Comparison of ENCODE assay signal across 8 mouse cellular contexts in the genomic region with DNA sequence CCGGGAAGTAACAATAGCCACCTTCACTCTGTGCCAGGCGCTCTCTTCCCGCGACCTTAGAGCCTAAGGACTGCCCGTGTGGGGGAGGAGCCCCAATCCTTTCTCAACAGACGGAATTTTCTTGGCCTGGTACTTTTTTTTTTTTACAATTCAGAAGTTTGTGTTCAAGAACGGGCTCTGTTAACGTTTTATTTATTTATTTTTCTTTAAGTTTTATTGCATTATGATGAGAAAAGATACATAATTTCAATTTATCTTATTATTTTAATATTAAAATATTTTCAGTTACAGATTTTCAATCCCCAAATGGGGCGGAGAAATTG. TPM values are rescaled to one million over a fixed set of nuclear protein-coding genes. Genes with fewer than 3 reads are reported as not detected.
DNase-seq lines count a peak whose midpoint lies in the region; ATAC-seq and TF ChIP-seq lines count a peak whose summit lies in the region.

A gene (minus strand): TSS at position 14 of the 323 bp plus-strand sequence.

- peak within 1 kb of the TSS; percentile 67 for H3K9ac ChIP-seq in hindbrain, embryonic 16.5 days (ENCODE audit: low read depth, low read length)
- H3K9ac ChIP-seq in midbrain, embryonic 16.5 days (ENCODE audit: low read depth, low read length): peak within 1 kb of the TSS; percentile 58

- no peaks in the 10 kb centered on the region for H3K9me3 ChIP-seq in hindbrain, embryonic 16.5 days (ENCODE audit: control insufficient read depth, low read length)
- no peaks in the 10 kb centered on the region for H3K9me3 ChIP-seq in midbrain, embryonic 16.5 days (replicated peaks; ENCODE audit: control insufficient read depth, low read length, poor library complexity, severe bottlenecking)

- peak within 1 kb of the TSS; percentile 93 for H3K4me2 ChIP-seq in hindbrain, embryonic 16.5 days (ENCODE audit: low read length)
- H3K4me2 ChIP-seq in midbrain, embryonic 16.5 days (ENCODE audit: low read length): peak within 1 kb of the TSS; percentile 87

- TF ChIP-seq POLR2A in cortical plate, adult 2 months (IDR thresholded peaks at IDR 0.05; ENCODE audit: extremely low read depth, insufficient read depth, low read length): no peak

- no peaks in the 10 kb centered on the region for H3K4me1 ChIP-seq in cortical plate, adult 2 months (ENCODE audit: control insufficient read depth, insufficient read depth, low read length)
- H3K4me1 ChIP-seq in hindbrain, embryonic 16.5 days (ENCODE audit: control insufficient read depth, insufficient read depth, low read depth, low read length): peaks cover 17% of the 10 kb centered on the region
- H3K4me1 ChIP-seq in midbrain, embryonic 16.5 days (ENCODE audit: control insufficient read depth, insufficient read depth, low read length): peaks cover 20% of the 10 kb centered on the region

- ATAC-seq in hindbrain, embryonic 16.5 days: no peak
- no peak for ATAC-seq in midbrain, embryonic 16.5 days

- no peak for DNase-seq in layer of hippocampus, adult 2 months (ENCODE audit: low spot score in 2 of 2)
- no peak for DNase-seq in layer of hippocampus, adult 11-12 months (ENCODE audit: low spot score)
- no peak for DNase-seq in thymus, postnatal 10 days (ENCODE audit: low spot score in 2 of 2)
- DNase-seq in thymus, postnatal 14 days: no peak
- DNase-seq in cerebellum, adult 11-12 months: no peak

- peak within 1 kb of the TSS; percentile 63 for H3K4me3 ChIP-seq in layer of hippocampus, adult 2 months
- H3K4me3 ChIP-seq in cortical plate, adult 2 months (ENCODE audit: insufficient read depth, low read length): peak within 1 kb of the TSS; percentile 40
- peak within 1 kb of the TSS; percentile 49 for H3K4me3 ChIP-seq in hindbrain, embryonic 16.5 days (ENCODE audit: low read length)
- peak within 1 kb of the TSS; percentile 44 for H3K4me3 ChIP-seq in midbrain, embryonic 16.5 days (ENCODE audit: low read depth, low read length)

- no peak for TF ChIP-seq CTCF in layer of hippocampus, adult 2 months (conservative IDR thresholded peaks at IDR 0.05)
- TF ChIP-seq CTCF in cortical plate, adult 2 months (IDR thresholded peaks at IDR 0.05; ENCODE audit: extremely low read depth, insufficient read depth, low read length): no peak

- H3K27ac ChIP-seq in layer of hippocampus, adult 2 months: peak within 1 kb of the TSS; percentile 90
- H3K27ac ChIP-seq in cortical plate, adult 2 months (ENCODE audit: insufficient read depth, low read length): no peak within 1 kb of the TSS
- no peak within 1 kb of the TSS for H3K27ac ChIP-seq in hindbrain, embryonic 16.5 days (ENCODE audit: low read depth, low read length)
- H3K27ac ChIP-seq in midbrain, embryonic 16.5 days (ENCODE audit: low read length): no peak within 1 kb of the TSS

- peaks cover 13% of the 10 kb centered on the region for H3K27me3 ChIP-seq in hindbrain, embryonic 16.5 days (replicated peaks; ENCODE audit: control insufficient read depth, insufficient read depth, low read length)
- peaks cover 22% of the 10 kb centered on the region for H3K27me3 ChIP-seq in midbrain, embryonic 16.5 days (ENCODE audit: control insufficient read depth, insufficient read depth, low read depth, low read length)

- 14% methylated on average over 9 of the region's 9 CpGs for WGBS in hindbrain, embryonic 16.5 days
- WGBS in midbrain, embryonic 16.5 days: 11% methylated on average over 9 of the region's 9 CpGs

- H3K36me3 ChIP-seq in hindbrain, embryonic 16.5 days (ENCODE audit: control insufficient read depth, insufficient read depth, low read length): no peaks in the 10 kb centered on the region
- H3K36me3 ChIP-seq in midbrain, embryonic 16.5 days (ENCODE audit: control insufficient read depth, insufficient read depth, low read length): no peaks in the 10 kb centered on the region

RNA-seq across cellular contexts. Expression of the gene that starts here (rescaled TPM):
- 1 to 10 TPM; 6.4 to 6.9 TPM for total RNA-seq in layer of hippocampus, adult 2 months (2021)
- 1.4 and 1.9 TPM in 2 replicates for polyA plus RNA-seq in cortical plate, adult 2 months (2012; rRNA removed)
- 2.1 and 2.3 TPM in 2 replicates for polyA plus RNA-seq in hindbrain, embryonic 16.5 days (2015; fragmentation: Nextera tagmentation; extraction: Ambion mirVana)
- polyA plus RNA-seq in midbrain, embryonic 16.5 days (2015; fragmentation: Nextera tagmentation; extraction: Ambion mirVana): 0.59 and 0.82 TPM in 2 replicates
